Mouse (Mus musculus) liver, postnatal 0 days (tissue): ENCODE measurements around the gene Eif2s2.

ENCODE experiments used
- CTCF ChIP-seq: sonication (generic); IDR thresholded peaks from 2 replicates; pipeline ENCODE4 v1.5.1; 2016; ENCODE audit warnings: antibody characterized with exemption, low read depth
- EP300 ChIP-seq: IDR thresholded peaks from 2 replicates; pipeline ENCODE4 v1.6.1; 2016; ENCODE audit warnings: antibody characterized with exemption, low read depth, mild to moderate bottlenecking

DNA sequence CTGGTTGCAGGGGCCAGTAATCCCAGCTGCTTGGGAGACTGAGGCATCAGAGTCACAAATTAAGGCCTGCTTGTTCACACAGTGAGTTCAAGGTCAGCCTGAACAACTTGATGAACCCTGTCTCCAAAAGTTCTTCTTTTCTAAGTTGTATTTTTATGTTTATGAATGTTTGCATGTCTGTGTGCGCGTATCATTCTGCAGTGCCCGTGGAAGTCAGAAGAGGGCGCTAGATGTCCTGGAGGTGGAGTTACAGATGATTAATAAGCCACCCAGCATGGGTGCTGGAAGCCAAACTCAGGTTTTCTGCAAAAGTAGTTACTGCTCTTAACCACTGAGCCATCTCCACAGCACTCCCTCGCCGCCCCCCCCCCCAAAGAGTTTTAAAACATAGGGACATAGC is 17.1 kb upstream of the Eif2s2 start:
- TF ChIP-seq EP300 (no peak), CTCF (peak; percentile 47)
